In genomic region chr8:87284356-87284755, GRCm38 (mm10) we compare ENCODE assay signal across 21 mouse cellular contexts.
A peak's percentile ranks its signal among the peaks of the same experiment; 100 is the strongest.
DNase-seq lines count a peak whose midpoint lies in the region; TF ChIP-seq lines count a peak whose summit lies in the region.
"Had no signal": no experiment of that assay in that cellular context is flagged by ENCODE, and none has a peak within 500 bp of the region (broad histone marks: within the 10 kb centered on the region; RNA-seq: fewer than 3 reads in every experiment).

No protein-coding gene starts in this region.

- no peaks in the 10 kb centered on the region for H3K27me3 ChIP-seq in kidney, adult 2 months (replicated peaks; ENCODE audit: control insufficient read depth, insufficient read depth, low read length)
- H3K27me3 ChIP-seq: forebrain, embryonic 13.5 days; heart, embryonic 15.5 days; hindbrain, embryonic 12.5 days; liver, embryonic 12.5 days had no signal

- no peaks in the 10 kb centered on the region for H3K36me3 ChIP-seq in kidney, adult 2 months (ENCODE audit: control insufficient read depth, insufficient read depth, low read length)
- H3K36me3 ChIP-seq: heart, embryonic 15.5 days; hindbrain, embryonic 12.5 days; liver, embryonic 12.5 days had no signal

- TF ChIP-seq POLR2A in kidney, adult 2 months (IDR thresholded peaks at IDR 0.05; ENCODE audit: low read depth, low read length), result no peak

- H3K27ac ChIP-seq in kidney, adult 2 months (ENCODE audit: insufficient read depth, low read depth, low read length), result no peak overlapping the region; the same call in 1 of the 2 replicates
- H3K27ac ChIP-seq: forebrain, embryonic 13.5 days; heart, embryonic 15.5 days; hindbrain, embryonic 12.5 days; liver, embryonic 12.5 days had no signal

- 23% methylated on average over 4 of the region's 4 CpGs for WGBS in kidney, adult 2 months

- peak; percentile 60 for DNase-seq in kidney, adult 2 months
- no peak for DNase-seq in kidney, adult 18-20 months
- DNase-seq in lung, postnatal 10 days, result peak; percentile 20
- no peak for DNase-seq in lung, postnatal 14 days
- peak; percentile 18 to 55 for DNase-seq in kidney, postnatal 25 days
- no peak for DNase-seq in ovary, adult 18-20 months (ENCODE audit: low spot score)
- DNase-seq in Muller cell, postnatal 12 days (ENCODE audit: inconsistent ontology term), result no peak
- DNase-seq: cerebellum, adult 18-20 months; cerebellum, postnatal 10 days; gastrocnemius, postnatal 10 days; heart, postnatal 36 days; layer of hippocampus, postnatal 36 days; left cerebral cortex, postnatal 4 days; liver, postnatal 0 days; right cerebral cortex, adult 18-20 months; spleen, adult 18-20 months; thymus, postnatal 14 days had no signal

- no peak overlapping the region for H3K4me3 ChIP-seq in kidney, adult 2 months (ENCODE audit: insufficient read depth, low read depth, low read length)
- H3K4me3 ChIP-seq: forebrain, embryonic 13.5 days; heart, embryonic 15.5 days; hindbrain, embryonic 12.5 days; liver, embryonic 12.5 days had no signal

- TF ChIP-seq CTCF in kidney, adult 2 months (conservative IDR thresholded peaks at IDR 0.05; ENCODE audit: insufficient read depth, insufficient read length, low read depth, low read length), result no peak

- no peaks in the 10 kb centered on the region for H3K4me1 ChIP-seq in kidney, adult 2 months (ENCODE audit: control insufficient read depth, insufficient read depth, low read length)
- H3K4me1 ChIP-seq: forebrain, embryonic 13.5 days; heart, embryonic 15.5 days; hindbrain, embryonic 12.5 days; liver, embryonic 12.5 days had no signal

Comparison
In these comparisons a context has a peak if more than half of its experiments do, and no peak if none do; other contexts are left out.
1. DNase-seq: peak in kidney, adult 2 months (single experiment), lung, postnatal 10 days (single experiment) and kidney, postnatal 25 days (2 of 2); none in kidney, adult 18-20 months (single experiment), lung, postnatal 14 days (single experiment), ovary, adult 18-20 months (single experiment) and Muller cell, postnatal 12 days (single experiment).